Mouse (Mus musculus) adrenal gland, postnatal 36 days (tissue): ENCODE results near the gene Hspb11. TPM values are rescaled to one million over a fixed set of nuclear protein-coding genes. Genes with fewer than 3 reads are reported as not detected.

Experiments
- DNase-seq, 2 experiments: peaks; one replicate each; pipeline ENCODE4 v3.0.0; 2021; ENCODE audit warnings: mixed read lengths in 1 of 2
- total RNA-seq, 2 experiments: library from RNA; stranded (reverse); gene quantifications; 2 replicates each; pipeline ENCODE4 v1.2.3; 2021

Gene Hspb11
- total RNA-seq, 2 experiments from 2014 or later, result 15.8 to 26.7 TPM

DNA sequence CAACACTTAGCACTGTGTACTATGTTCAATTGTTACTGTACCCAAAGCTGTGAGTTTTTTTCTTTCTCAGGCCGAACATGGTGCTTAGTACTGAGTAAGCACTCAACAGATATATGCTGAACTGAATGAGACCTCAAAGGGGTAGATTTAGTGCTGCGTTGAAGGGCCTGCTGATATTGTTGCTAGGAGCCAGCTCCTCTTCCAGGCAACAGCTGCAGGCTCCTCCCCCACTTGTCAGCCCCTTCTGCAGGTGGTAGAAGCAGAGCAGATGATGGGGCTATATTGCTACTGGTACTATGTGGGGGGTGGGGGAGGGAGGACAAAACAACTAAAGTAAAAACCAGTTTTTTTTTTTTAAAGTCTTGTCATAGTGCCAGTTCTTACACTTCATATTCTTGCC, 3.9 kb upstream of the Hspb11 start:
- no peak for DNase-seq

DNA sequence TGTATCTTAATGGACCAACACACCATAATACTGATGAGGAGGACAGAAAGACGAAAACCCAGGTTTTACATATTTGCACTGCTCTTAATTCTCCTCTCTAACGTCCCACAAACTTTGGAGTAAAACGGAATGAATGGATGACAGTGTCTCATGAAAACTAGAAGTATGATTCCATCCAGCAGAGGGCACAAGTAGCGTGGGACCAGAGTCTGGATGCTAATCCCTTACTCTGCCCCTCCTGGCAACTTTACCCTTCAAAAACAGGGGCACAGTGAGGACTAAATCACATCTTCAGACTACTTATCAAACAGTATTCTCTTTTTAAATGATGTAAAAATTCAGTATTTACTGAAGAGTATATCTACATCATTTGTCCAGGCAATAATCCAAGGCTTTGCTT, 2.9 kb upstream of the Hspb11 start:
- DNase-seq, result peak; percentile 26 to 53

DNA sequence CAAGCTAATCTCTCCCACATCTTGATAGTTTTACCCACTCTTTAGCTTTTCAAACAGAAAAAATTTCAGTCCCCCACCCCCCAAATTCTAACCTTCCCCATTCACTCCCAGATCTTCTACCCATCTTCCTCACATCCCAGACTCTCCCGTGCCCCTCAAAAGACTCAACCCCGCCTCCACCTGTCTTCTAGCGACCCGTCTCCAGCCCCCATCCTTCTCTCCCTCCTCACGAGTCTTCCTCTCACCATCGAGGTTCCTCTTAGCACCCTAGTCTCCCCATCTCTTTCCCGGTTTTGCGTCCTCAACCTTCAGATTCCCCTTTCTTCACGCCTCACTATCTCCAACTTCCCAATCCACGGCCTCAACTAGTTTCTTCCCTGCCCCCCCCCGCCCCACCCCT, 871 bp upstream of the Hspb11 start:
- DNase-seq, result no peak

DNA sequence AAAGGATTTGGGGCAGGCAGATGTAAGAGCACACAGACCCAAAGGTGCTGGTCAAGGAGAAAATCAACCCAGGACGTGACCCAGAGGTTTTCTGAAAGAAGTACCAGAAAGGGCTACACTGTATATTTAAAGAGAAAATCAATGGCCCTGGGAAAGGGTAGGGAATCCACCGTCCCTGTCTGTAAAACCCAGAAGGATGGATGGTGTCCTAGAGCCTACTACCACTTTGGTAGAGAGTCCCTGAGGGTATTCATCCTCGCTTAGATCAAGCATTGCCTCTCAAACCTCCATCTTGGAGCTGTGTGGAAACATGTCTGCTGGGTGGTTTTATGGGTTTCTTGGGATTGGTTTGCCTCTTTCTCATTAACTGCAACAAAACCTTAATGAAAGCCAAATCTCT, 1.0 kb downstream of the Hspb11 start:
- DNase-seq, result no peak

DNA sequence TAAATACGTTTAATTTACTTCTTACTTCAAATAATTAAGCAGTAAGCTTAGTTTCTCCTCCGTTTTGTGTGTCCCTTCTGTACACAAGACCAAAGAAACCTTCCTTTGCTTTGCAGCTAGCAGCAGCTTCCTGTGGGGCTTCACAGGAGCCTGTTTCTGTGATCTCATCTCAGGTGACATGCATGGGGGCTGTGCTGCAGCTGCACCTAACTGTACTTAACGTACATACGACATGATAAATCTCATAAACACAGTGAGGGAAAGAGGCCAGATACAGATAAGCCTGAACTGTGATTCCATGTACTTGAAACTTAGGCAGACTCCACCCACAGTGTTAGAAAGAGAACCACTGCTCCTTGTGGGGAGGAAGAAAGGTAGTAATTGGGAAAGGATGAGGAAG, 6.6 kb downstream of the Hspb11 start:
- DNase-seq, result no peak

DNA sequence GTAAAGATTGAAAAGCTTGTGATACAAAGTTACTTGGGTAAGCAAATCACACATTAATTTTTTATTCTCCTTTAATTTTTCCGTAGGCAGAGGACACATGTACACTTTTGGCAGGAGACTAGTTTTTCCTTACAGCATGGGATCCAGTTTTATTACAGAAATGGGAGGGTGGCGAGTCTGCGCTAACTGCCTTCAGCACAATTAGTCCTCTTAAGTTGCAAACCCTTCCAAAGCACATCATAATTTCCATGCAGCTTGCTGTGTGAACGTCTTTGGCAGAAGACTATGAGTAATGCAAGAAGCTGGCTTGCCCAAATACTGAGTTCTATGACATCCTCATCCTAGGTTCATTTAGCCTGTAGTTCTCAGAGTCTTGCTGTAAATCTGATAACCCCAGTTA, 20.3 kb downstream of the Hspb11 start:
- no peak for DNase-seq

DNA sequence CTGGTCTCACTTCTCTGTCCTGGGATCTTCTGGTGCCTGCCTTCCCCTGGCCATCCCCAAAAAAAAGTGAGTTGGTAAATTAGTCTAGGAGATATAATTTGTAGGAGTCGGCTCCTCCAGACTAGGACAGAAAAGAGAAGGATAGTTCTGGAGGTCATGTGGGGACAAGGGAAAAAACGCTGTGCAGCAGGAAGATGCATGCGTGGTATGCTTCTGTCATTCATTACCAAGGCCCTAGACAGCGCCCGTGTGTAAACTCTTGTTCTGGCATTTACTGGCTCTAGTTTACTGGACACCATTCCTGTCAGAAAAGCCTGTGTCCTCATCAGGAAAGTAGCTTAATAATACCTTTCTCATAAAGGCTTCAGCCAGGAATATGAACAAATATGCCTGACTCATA, 21.1 kb downstream of the Hspb11 start:
- no peak for DNase-seq

DNA sequence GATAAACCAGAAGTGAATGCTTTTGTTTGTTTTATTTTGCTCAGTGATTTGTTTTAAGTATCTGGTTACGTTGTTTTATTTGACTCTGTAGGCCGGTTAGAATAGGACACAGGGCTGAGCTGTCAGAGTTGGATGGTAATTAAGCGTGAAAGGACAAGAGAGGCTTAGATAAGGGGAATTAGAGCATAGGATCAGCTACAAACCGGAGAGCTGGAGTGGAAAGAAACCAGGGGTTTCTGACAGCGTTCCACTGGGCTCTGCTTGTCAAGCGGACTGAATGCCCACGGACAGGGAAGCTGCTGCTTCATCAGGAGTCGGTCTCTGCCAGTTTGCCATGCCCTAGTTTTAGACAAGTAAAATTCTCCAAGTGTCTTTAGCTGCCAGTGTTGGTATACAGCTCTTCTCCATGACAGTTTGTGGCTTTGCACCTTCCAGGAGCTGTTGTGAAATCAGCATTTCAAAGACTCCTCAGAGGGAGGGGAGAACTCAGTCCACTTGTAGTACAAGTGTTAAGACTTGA, 24.9 kb downstream of the Hspb11 start:
- no peak for DNase-seq

DNA sequence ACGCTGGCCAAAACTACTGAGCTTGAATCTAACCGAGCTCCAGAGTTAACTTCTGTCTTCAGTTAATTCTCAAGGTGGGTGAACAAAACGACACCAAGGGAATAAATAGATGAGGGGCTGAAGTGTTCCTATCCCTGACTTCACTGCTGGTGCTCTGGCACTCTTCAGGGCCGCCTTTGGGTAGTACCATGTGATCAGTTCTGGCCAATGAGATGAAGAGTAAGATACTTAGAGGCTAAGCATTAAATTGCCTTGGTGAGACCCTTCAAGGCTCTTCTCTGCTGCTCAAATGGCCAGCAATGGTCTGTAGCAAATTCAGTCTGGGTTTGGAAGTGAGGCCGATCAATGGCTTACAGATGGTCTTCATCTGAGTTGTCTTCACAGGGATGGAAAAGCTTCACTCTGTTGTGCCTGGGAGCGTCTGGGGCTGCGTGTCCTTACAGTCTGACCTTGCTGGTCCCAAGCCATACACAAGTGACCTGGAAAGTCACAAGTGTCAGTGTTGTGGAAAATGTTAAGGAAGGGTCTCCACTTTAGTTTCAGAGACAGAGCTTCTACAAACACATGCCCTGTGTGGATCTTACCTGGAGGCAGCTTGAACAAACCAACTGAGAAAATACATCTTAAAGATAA, 27.6 kb downstream of the Hspb11 start:
- no peak for DNase-seq

DNA sequence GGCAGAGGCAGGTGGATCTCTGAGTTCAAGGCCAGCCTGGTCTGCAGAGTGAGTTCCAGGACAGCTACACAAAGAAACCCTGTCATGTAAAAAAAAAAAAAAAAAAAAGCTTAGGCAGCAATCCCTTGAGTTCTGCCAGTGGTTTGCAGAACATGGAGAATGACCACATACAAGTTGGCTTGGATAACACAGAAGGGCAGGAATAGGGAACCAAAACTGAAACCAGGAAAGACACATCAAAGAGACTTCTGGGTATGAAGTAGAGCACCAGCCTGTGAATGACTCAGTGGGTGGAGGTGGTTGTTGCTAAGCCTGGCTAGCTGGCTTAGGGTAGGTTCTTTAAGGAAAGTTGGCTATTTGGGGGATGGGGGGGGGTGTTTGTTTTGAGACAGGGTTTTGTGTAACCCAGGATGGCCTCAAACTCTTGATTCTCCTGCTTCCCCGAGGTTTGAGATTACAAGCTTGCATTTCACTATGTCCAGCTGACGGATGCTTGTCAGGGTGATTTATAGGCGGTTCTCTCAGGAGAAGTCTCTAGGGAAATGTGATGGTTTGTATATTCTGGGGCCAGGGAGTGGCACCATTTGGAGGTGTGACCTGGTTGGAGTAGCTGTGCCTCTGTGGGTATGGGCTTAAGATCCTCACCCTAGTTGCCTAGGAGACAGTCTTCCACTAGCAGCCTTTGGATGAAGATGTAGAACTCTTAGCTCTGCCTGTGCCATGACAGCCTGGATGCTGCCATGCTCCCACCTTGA, 32.2 kb downstream of the Hspb11 start:
- DNase-seq, result no peak

DNA sequence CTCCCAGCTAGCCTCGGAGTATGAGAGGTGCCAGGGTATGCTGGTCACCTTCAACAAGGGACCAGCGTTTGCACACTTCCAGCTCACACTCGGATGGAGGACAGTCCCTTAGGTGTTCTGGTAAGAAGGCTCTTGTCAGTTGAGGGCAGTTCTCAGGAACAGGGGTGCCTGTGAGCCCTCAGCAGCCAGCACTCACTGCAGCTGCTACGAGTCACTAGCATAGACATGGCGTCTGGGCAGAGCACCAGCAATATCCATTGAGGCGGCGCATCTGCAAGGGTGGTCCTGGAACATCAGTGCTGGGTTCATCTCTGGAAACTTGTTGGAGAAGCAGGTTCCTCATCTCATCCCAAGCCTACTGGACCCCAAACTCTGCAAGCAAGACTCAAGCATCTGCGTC, 33.0 kb downstream of the Hspb11 start:
- no peak for DNase-seq

DNA sequence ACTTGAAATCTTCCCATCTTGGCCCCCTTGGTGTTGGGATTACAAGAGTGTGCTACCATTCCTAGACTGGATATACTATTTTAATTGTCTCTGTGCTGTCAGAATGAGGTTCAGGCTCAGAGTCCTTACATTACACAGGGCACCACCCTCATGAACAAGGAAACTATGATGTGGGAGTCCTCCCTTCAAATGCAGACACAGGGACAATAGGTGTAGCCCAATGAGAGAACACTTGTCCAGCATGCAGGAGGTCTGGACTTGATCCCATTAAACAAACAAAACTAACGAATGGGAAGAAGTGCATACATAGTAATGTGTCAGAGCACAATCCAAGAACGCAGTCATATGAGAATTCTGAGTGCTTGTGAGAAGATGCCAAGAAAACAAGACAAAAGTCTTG, 34.1 kb downstream of the Hspb11 start:
- no peak for DNase-seq

DNA sequence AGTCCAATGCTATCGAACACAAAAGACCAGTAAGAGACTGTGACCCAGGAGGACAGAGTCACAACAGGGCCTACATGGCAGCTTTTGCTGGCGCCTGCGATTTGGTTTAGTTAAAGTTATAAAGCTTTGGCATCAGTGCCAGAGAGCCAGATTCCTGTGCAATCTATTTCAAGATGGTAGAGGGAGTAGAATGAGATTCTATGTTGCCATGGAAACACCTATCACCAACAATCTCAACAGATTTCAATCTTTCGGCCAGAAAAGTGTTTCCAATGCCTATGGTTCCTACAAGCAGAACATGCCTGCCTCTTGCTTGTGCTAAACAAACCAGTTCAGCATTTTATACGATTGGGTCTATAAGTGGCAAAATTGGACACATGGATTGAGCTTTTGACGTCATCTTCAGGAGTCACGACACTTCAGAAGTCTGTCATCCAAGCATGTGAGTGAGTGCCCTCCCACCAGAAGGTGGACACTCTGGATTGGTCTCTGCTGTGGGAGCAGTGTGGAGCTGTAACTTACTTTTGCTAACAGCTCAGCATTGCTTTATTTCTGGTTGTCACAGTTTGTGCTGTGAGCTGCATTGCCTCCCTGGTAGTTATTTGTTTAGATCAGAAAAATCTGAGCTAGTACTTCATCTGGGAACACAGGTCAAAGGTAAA, 38.3 kb downstream of the Hspb11 start:
- no peak for DNase-seq

DNA sequence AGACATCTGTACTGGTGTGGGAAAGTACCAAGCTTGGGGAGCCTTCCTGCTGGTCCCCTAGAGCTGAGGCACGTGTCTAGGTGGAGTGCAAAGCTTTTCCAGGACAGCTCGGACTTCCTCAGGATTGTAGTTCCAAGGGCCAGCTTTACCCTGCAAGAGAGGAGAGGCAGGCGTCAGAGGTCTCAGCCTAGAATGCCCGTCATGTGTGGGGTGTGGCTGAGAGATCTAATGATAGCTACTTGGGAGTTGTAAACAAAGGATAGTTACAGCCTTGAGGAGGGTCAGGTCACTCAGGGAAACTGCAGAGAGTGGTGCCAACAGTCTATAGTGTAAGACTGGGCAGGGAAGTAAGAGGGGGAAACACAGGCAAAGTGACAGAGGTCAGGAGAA, 38.9 kb downstream of the Hspb11 start:
- no peak for DNase-seq

DNA sequence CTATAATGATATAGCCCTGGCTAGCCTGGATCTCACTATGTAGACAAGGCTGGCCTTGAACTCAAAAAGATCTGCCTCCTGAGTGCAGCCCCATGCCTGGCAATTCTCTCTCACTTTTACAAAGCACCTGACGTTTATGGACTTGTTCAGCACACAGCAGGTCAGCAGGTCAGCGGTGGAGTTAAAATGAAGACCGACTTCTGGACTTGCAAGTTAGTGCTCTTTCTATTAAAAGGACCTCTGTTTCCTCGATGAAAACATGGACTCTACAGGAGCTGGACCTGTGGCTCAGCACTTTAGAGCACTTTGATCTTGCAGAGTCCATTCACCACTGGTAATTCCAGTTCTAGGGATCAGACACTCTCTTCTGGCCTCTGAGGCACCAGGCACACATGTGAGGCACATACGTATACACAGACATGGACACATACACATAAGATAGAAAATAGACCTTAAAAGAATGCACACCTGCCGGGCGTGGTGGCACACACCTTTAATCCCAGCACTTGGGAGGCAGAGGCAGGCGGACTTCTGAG, 44.7 kb downstream of the Hspb11 start:
- DNase-seq, result no peak

DNA sequence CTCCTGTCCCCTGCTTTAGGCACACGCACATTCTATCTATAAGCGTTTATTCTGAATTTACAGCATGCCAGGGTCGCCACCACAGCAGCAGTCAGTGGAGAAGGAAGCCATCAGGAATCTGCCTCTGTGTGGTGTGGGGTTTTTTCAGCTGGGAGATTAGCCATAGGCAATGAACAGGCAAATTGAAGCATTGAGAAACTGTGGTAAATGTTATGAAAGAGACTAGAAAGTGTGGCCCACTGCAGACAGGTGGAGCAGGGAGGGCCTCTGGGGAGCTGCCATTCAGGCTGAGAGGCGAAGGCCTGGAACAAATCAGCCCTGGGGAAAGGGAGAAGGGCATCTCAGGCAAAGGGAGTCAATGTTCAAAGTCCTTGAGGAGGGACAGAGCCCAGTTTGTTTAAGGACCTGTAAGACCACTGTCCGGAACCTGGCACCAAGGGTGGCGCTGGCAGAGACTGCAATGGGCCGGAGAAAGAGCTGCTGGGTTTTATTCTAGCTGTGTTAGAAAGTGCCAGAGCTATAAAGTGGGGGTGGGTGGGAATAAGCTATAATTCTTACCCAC, 46.5 kb downstream of the Hspb11 start:
- DNase-seq, result no peak

DNA sequence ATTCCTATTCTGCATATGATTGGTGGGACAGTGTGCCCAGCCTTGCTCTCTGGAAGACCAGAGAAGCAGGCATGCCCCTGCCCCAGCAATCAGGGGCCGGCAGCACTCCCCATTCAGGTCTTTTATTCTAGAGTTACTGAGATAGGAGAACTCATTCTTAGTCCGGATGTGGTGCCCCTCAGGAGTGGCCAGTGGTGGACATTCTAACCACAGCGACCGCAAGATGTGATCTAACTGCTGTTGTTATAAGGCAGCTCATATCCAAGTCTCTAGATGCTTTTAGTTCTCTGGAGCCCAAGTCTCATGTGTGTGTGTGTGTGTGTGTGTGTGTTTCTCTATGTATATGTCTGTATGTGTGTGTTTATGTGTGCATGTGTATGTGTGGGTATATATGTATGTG, 47.0 kb downstream of the Hspb11 start:
- no peak for DNase-seq

DNA sequence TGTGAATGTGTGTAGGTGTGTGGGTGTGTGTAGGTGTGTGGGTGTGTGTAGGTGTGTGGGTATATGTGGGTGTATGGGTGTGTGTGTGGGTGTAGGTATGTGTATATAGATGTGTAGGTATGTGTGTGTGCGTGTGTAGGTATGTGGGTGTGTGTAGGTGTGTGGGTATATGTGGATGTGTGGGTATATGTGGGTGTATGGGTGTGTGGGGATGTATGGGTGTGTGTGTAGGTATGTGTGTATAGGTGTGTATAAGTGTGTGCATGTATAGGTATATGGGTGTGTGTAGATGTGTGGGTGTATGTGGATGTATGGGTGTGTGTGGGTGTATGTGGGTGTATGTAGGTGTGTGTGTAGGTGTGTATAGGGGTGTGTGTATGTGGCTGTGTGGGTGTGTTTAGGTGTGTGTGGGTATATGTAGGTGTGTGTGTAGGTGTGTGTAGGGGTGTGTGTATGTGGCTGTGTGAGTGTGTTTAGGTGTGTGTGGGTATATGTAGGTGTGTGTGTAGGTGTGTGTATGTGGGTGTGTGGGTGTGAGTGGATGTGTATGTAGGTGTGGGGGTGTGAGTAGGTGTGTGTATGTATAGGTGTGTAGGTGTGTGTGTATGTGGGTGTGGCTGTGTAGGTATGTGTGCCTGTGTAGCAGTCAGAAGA, 47.6 kb downstream of the Hspb11 start:
- DNase-seq, result no peak

DNA sequence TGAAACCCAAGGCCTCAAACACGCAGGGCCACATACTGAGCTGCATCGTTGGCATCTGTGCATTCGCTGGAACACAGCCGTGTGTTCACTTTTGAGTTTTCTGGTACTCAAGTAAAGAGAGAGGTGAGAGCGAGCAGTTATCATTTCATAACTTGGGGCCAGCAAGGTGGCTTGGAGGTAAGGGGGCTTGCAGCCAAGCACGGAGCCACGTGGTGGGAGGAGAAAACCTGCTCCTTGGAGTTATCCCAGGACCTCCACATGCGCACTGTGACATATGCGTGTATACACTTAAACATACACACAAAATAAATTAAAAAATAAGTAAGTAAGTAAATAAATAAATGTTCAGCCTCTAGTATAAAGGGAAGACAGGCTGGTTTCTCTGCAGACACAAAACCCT, 48.8 kb downstream of the Hspb11 start:
- no peak for DNase-seq

DNA sequence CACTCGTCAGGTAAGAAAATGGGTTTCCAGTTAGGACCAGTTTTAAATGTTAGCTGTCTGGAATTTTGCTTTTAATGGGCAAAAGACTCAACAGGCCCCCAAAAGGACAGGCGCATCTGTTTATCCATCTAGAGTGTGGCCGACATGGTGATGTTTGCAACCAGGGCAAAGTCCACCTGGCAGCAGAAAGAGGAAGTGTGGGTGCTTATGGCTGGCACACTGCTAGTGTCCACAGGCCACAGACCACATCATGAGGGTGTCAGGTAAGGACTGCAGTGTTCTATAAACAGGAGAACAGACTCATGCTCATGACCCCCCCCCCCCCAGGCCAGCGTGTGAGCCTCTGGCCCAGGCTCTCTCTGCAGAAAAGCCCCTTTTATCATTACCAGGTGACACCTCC, 49.4 kb downstream of the Hspb11 start:
- no peak for DNase-seq

DNA sequence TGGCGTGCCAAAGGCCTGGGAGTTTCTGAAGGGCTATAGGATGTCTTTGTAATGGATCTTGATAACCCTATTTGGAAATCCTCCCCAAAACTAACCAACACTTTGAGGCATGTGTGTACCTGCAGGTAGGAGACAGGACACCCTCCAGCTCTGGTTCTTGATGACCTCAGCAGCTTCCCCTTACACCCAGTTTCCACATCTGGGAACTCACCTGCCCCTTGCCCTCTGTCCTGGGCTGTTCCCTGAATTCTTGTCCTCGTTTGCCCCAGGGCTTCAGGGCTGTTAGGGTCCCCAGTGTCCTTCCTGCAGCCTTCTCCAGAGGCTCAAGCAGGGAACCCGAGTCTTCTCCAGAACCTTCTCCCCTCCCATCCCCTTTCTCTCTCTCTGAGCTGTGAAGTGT, 50.1 kb downstream of the Hspb11 start:
- no peak for DNase-seq

DNA sequence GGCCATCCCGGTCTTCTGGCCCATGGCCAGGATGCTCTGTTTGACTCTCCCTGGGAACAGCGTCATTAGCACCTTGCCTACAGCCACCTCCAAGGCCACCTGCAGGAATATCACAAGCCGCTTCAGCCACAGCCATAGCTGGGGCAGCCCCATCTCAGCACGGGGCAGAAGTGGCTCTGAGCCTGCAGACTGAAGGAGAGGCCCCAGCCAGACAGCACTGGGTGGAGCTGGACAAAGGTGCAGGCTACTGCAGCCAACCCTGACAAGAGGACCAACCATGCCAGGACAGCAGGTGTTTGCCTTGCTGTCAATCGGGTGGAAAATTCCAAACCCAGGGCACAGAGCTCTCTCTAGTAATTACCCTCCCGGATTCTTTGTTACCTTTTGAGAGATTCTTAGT, 53.6 kb downstream of the Hspb11 start, which contains the start of gene Dio1:
Gene Dio1, minus strand, starts transcription at position 204 of the 400 bp plus-strand sequence.
- DNase-seq, result peak in 1 of 2 experiments; percentile 16
